Mouse (Mus musculus) layer of hippocampus, postnatal 10 days (tissue): ENCODE measurements at regions not wholly inside any gene's neighbourhood (a gene's known extent, or its start where the extent isn't known, plus 50 kb on each side); places are given as distances from the start of the nearest gene placed in this dataset.

ENCODE experiments used
- DNase-seq, 2 experiments: peaks; one replicate each; pipeline ENCODE4 v3.0.0; 2021; ENCODE audit warnings: low spot score in 2 of 2

- DNase-seq = no peak
Measured at GRCm38 (mm10) chr2:48456072-48457040, 357.6 kb upstream of the Acvr2a start.

- DNase-seq = no peak
Measured at GRCm38 (mm10) chr2:48457117-48457516, 356.8 kb upstream of the Acvr2a start.

GRCm38 (mm10) chr2:48465483-48465882, 348.4 kb upstream of the Acvr2a start:
- no peak for DNase-seq

DNA sequence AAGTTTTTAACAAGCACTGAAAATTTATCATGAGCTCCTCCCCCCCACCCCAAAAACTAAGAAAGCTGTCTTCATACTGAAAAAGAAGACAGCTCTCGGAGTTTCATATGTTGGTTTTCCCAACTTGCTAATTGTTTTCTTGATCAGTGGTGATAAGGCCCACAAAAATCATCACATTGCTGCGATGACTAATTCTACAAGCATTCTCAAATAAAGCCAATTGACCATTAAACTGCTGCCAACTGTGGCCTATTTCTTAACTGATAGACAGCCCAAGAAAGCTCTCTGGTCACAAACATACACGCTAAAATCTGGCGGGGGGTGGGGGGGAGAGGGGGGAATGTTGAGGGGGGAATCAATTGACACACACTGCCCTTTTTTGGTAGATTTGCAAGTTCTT, 345.0 kb upstream of the Acvr2a start:
- no peak for DNase-seq

DNA sequence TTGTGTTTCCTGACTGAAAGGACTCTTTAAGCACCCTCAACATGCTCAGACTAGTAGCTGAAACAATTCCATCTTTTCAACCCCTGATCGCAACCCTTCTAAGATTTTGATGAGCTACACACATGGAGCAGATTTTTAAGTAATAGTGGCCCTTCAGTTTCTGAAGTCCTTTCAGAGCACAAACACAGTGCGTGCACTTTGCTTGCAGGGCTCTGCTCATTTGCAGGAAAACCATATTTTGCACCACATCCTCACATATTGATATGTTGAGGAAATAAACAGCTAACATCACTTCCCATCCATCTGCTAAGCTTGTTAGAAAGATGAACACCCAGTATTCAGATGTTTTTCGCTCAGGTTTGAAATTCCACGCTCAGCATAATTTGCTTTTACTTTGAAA, 344.6 kb upstream of the Acvr2a start:
- DNase-seq = no peak

GRCm38 (mm10) chr2:48473102-48473501, 340.8 kb upstream of the Acvr2a start:
- DNase-seq = no peak

- DNase-seq = no peak
Measured at GRCm38 (mm10) chr2:48474642-48475041, 339.3 kb upstream of the Acvr2a start.

DNA sequence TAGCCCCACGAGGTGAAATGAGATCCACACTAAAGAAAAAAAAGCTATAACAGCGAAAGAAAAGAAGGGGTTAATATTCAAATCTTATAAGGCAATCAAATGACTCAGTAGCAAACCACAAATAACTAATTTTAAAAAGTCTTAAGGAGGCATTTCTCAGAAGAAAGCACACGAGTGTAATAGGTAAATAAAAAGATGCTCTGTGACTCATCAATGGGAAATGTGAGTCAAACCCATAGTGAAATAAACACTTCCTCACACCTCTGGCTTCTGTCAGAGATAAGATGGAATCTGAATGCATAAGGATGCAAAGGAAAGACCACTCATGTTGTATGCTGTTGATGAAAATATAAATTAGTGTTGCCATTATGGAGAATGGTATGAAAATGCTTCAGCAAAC, 337.1 kb upstream of the Acvr2a start:
- DNase-seq = no peak

- no peak for DNase-seq
Measured at GRCm38 (mm10) chr2:48477336-48477735, 336.6 kb upstream of the Acvr2a start.

GRCm38 (mm10) chr2:48479601-48480000, 334.3 kb upstream of the Acvr2a start:
- DNase-seq = no peak

GRCm38 (mm10) chr2:48480428-48481191, 333.3 kb upstream of the Acvr2a start:
- no peak for DNase-seq

- no peak for DNase-seq
Measured at GRCm38 (mm10) chr2:48481209-48481742, 332.6 kb upstream of the Acvr2a start.

- no peak for DNase-seq
Measured at GRCm38 (mm10) chr2:48493574-48493973, 320.3 kb upstream of the Acvr2a start.

DNA sequence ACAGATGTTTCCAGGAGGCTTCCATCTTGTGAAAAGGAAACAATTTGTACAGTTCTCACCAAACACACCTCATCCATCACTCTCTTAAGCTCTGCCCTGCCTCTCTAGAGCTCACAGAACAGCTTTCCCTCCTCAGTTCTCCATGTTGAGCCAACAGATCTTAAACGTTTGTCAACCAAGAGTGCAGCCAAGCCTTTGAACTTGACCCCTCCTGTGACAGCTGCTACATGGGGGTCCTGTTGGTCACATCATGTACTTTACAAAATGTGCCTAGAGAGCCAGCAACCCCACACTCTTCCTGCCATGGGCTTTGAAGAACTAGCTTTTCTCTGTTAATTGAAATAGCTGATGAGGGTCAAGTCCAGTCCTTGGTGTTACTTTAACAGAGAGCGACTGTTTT, 319.8 kb upstream of the Acvr2a start:
- DNase-seq = no peak

DNA sequence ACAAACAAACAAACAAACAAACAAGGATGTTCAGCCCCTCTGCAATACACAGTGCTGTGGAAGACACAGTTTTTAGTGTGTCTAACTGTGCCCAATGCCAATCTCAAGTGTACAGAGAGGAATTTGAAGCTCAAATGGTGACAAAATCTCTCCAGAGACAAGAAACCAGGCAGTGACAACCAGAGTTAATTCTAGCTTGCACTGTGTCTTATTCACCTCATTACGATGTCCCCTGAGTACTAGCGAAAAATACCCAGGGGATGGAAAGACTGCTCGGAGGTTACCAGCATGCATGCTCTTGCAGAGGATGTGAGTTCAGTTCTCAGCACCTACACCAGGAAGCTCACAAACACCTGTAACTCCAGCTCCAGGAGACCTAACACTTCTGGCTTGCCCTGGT, 319.3 kb upstream of the Acvr2a start:
- DNase-seq = no peak

- DNase-seq = no peak
Measured at GRCm38 (mm10) chr2:48498047-48498723, 315.7 kb upstream of the Acvr2a start.

GRCm38 (mm10) chr2:48499396-48499795, 314.5 kb upstream of the Acvr2a start:
- DNase-seq = no peak

GRCm38 (mm10) chr2:48501387-48501786, 312.5 kb upstream of the Acvr2a start:
- no peak for DNase-seq

DNA sequence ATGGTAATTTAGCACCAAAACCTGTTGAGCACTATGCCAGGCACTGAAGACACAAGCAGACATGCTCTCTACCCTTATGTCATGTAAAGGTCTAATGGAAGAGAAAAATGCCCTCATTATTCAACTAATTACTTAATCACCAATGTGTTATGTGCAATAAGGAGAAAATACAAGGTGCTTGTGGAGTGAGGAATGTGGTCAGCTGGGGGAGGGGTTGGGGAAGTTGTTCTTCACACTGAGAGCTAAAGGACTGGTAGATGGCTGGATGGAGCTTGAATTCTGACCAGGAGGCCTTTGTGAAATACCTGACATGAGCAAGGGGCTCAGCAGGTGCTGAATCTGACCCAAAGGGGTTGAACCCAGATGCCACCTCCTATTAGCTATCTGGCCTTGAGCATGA, 300.1 kb upstream of the Acvr2a start:
- no peak for DNase-seq

- no peak for DNase-seq
Measured at GRCm38 (mm10) chr2:48519838-48520404, 294.0 kb upstream of the Acvr2a start.

- DNase-seq = no peak
Measured at GRCm38 (mm10) chr2:48520535-48520971, 293.4 kb upstream of the Acvr2a start.
